Mouse (Mus musculus): ENCODE measurements around the gene Oaz2. TPM values are rescaled to one million over a fixed set of nuclear protein-coding genes. Genes with fewer than 3 reads are reported as not detected.

Oaz2 gene
- total and polyA plus RNA-seq, 3 experiments, result 30.2 to 61.4 (median 35.3) TPM

DNA sequence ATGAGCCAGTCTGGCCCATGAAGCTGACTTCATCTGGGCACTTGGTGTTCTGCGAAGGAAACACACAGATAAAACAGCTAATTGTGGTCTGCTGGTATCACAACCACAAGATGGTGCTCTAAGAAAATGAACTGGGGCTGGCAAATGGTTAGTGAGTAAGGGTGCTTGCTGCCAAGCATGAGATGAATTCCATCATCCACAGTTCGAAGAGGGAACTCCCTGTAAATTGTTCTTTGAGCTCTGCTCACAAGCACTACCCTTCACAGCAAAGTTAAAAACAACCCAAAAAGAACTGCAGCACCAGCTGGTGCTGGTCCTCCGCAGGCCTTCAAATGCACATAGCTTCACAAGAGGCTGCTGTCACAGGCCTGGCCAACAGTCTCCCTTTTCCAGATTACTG, 27.8 kb downstream of the Oaz2 start:
- in situ Hi-C loops (cut with MboI; ENCODE audit: low pct_ligation_motif_present, low pct_unique_long_range_greater_than_20kb, low sequenced_read_pairs) (loop anchor here (5.0 kb wide), 1 partner anchor 152 kb away; no protein-coding TSS in a partner anchor), dilution Hi-C loops (cut with MboI; ENCODE audit: extremely low pct_ligation_motif_present, extremely low pct_unique_long_range_greater_than_20kb, low sequenced_read_pairs) (no loop called here)
- Histone ChIP-seq H3K9ac (ENCODE audit: insufficient read depth, low read depth) (no peak overlapping the region), H3K27ac (ENCODE audit: insufficient read depth, low read depth) (no peak overlapping the region), H3K4me2 (ENCODE audit: insufficient read depth, low read depth, poor library complexity, severe bottlenecking) (no peak overlapping the region), H3K27me3 (replicated peaks) (no peaks in the 10 kb centered on the region), H3K4me3 (replicated peaks in 1 of 3; ENCODE audit: low read depth in 2 of 3, low read length in 2 of 3, poor library complexity in 1 of 3) (no peak overlapping the region), H3K4me1 (ENCODE audit: control insufficient read depth in 1 of 2, insufficient read depth in 2 of 2) (peaks cover 2 to 35% of the 10 kb centered on the region in 2 experiments; a peak in 3 of 4 replicates), H3K9me3 (replicated peaks; ENCODE audit: low read length) (no peaks in the 10 kb centered on the region), H3K36me3 (replicated peaks in 1 of 2; ENCODE audit: control insufficient read depth in 1 of 2, insufficient read depth in 1 of 2, low read length in 1 of 2) (peaks cover 47 to 85% of the 10 kb centered on the region in 2 experiments), H3K79me2 (replicated peaks; ENCODE audit: control insufficient read depth, extremely low read depth, insufficient read depth, poor library complexity, severe bottlenecking) (no peaks in the 10 kb centered on the region)
- TF ChIP-seq RAD21 (IDR thresholded peaks at IDR 0.05; ENCODE audit: low read depth, low read length) (peak; percentile 57), MAX (IDR thresholded peaks at IDR 0.05; ENCODE audit: low read length) (no peak), TBP (conservative IDR thresholded peaks at IDR 0.05; ENCODE audit: low read depth, low read length) (no peak), EP300 (IDR thresholded peaks at IDR 0.05; ENCODE audit: low read length) (no peak), IRF4 (IDR thresholded peaks at IDR 0.05; ENCODE audit: low read depth, low read length) (no peak), CTCF (conservative IDR thresholded peaks at IDR 0.05 in 1 of 2, IDR thresholded peaks at IDR 0.05 in 1 of 2; ENCODE audit: low read depth in 2 of 2, low read length in 2 of 2) (peak in 1 of 2 experiments; percentile 53; a peak in 2 of 4 replicates), HCFC1 (IDR thresholded peaks at IDR 0.05; ENCODE audit: low read depth, low read length) (no peak), MEF2A (IDR thresholded peaks at IDR 0.05; ENCODE audit: borderline replicate concordance, low read depth, low read length) (no peak), SMC3 (IDR thresholded peaks at IDR 0.05; ENCODE audit: low read depth, low read length) (peak; percentile 21)
- peak; percentile 23 for DNase-seq (ENCODE audit: extremely low read depth)

DNA sequence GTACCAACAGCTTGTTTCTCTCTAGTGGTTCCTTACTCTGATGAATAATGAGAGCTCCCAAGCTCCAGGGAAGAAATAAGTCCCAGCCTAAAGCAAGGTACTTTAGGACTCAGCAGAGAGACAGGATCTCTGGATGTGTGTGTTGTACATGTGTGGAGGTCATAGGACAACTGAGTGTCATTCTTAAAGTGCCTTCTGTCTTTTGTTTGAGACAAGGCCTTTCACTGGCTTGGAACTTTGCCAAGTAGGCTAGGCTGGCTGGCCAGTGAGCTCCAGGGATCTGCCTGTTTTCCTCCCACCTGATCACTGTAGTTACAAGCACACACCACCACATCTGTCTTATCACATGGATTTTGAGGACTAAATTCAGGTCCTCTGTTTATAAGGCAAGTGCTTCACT, 28.5 kb downstream of the Oaz2 start:
- dilution Hi-C loops (cut with MboI; ENCODE audit: extremely low pct_ligation_motif_present, extremely low pct_unique_long_range_greater_than_20kb, low sequenced_read_pairs), result no loop called here
- no peaks in the 10 kb centered on the region for H3K9me3 ChIP-seq (replicated peaks; ENCODE audit: low read length)
- no peaks in the 10 kb centered on the region for H3K27me3 ChIP-seq (replicated peaks)
- H3K4me3 ChIP-seq (replicated peaks in 1 of 3; ENCODE audit: low read depth in 2 of 3, low read length in 2 of 3, poor library complexity in 1 of 3), result no peak overlapping the region
- no peak for DNase-seq (ENCODE audit: extremely low read depth)
- H3K36me3 ChIP-seq (replicated peaks in 1 of 2; ENCODE audit: control insufficient read depth in 1 of 2, insufficient read depth in 1 of 2, low read length in 1 of 2), result peaks cover 45 to 87% of the 10 kb centered on the region in 2 experiments
- no peaks in the 10 kb centered on the region for H3K79me2 ChIP-seq (replicated peaks; ENCODE audit: control insufficient read depth, extremely low read depth, insufficient read depth, poor library complexity, severe bottlenecking)
- H3K4me2 ChIP-seq (ENCODE audit: insufficient read depth, low read depth, poor library complexity, severe bottlenecking), result no peak overlapping the region
- no peak overlapping the region for H3K9ac ChIP-seq (ENCODE audit: insufficient read depth, low read depth)
- H3K4me1 ChIP-seq (ENCODE audit: control insufficient read depth in 1 of 2, insufficient read depth in 2 of 2), result peaks cover 2 to 35% of the 10 kb centered on the region in 2 experiments; a peak in 3 of 4 replicates
- H3K27ac ChIP-seq (ENCODE audit: insufficient read depth, low read depth), result no peak overlapping the region
- TF ChIP-seq ELF1 (IDR thresholded peaks at IDR 0.05; ENCODE audit: low read depth, low read length) (no peak), MAZ (IDR thresholded peaks at IDR 0.05; ENCODE audit: low read depth, low read length) (no peak), NELFE (IDR thresholded peaks at IDR 0.05; ENCODE audit: low read depth, low read length) (no peak), TBP (conservative IDR thresholded peaks at IDR 0.05; ENCODE audit: low read depth, low read length) (no peak), RAD21 (IDR thresholded peaks at IDR 0.05; ENCODE audit: low read depth, low read length) (no peak), BHLHE40 (IDR thresholded peaks at IDR 0.05; ENCODE audit: low read depth, low read length) (no peak), MYC (IDR thresholded peaks at IDR 0.05; ENCODE audit: low read depth, low read length) (no peak)
- in situ Hi-C loops (cut with MboI; ENCODE audit: low pct_ligation_motif_present, low pct_unique_long_range_greater_than_20kb, low sequenced_read_pairs), result loop anchor here (5.0 kb wide), 1 partner anchor 151 kb away; no protein-coding TSS in a partner anchor
